Mouse (Mus musculus): ENCODE measurements around the gene Ghdc.

Gene Ghdc

GRCm38 (mm10) chr11:100741348-100741747 lies 29.4 kb downstream of the Ghdc start:
- DNase-seq = peak; percentile 66 to 77

- DNase-seq = peak in 1 of 2 experiments; percentile 48
Measured at GRCm38 (mm10) chr11:100738749-100739148, 32.0 kb downstream of the Ghdc start.

GRCm38 (mm10) chr11:100738066-100738604 lies 32.6 kb downstream of the Ghdc start, which contains the start of gene Rab5c:
TSS of gene Rab5c (minus strand) at chr11:100738215.
- peak; percentile 98 to 99 for DNase-seq

GRCm38 (mm10) chr11:100737105-100737733 lies 33.5 kb downstream of the Ghdc start:
- no peak for DNase-seq

- DNase-seq = no peak
Measured at GRCm38 (mm10) chr11:100736746-100737080, 34.0 kb downstream of the Ghdc start.

GRCm38 (mm10) chr11:100735954-100736745 lies 34.6 kb downstream of the Ghdc start:
- no peak for DNase-seq

GRCm38 (mm10) chr11:100735134-100735865 lies 35.5 kb downstream of the Ghdc start:
- DNase-seq = no peak

GRCm38 (mm10) chr11:100730477-100731205 lies 40.1 kb downstream of the Ghdc start:
- DNase-seq = no peak

- no peak for DNase-seq
Measured at GRCm38 (mm10) chr11:100729976-100730375, 40.8 kb downstream of the Ghdc start.

- DNase-seq = no peak
Measured at GRCm38 (mm10) chr11:100728601-100729000, 42.2 kb downstream of the Ghdc start.

- no peak for DNase-seq
Measured at GRCm38 (mm10) chr11:100727201-100727600, 43.6 kb downstream of the Ghdc start.

GRCm38 (mm10) chr11:100724919-100725512 lies 45.7 kb downstream of the Ghdc start:
- no peak for DNase-seq

GRCm38 (mm10) chr11:100722493-100723028 lies 48.2 kb downstream of the Ghdc start:
- DNase-seq = no peak

- no peak for DNase-seq
Measured at GRCm38 (mm10) chr11:100721776-100722492, 48.8 kb downstream of the Ghdc start.

GRCm38 (mm10) chr11:100721254-100721653 lies 49.5 kb downstream of the Ghdc start:
- DNase-seq = no peak

- DNase-seq = no peak
Measured at GRCm38 (mm10) chr11:100720345-100720744, 50.4 kb downstream of the Ghdc start.

- no peak for DNase-seq
Measured at GRCm38 (mm10) chr11:100719893-100720292, 50.9 kb downstream of the Ghdc start.

GRCm38 (mm10) chr11:100719312-100719711 lies 51.4 kb downstream of the Ghdc start:
- no peak for DNase-seq

- no peak for DNase-seq
Measured at GRCm38 (mm10) chr11:100718866-100719265, 51.9 kb downstream of the Ghdc start.

- no peak for DNase-seq
Measured at GRCm38 (mm10) chr11:100718462-100718861, 52.3 kb downstream of the Ghdc start.

GRCm38 (mm10) chr11:100716649-100717048 lies 54.1 kb downstream of the Ghdc start:
- DNase-seq = no peak

All from cerebellum, postnatal 10 days (tissue).